Mouse (Mus musculus): Measurements from ENCODE around the gene Nisch. TPM values are rescaled to one million over a fixed set of nuclear protein-coding genes. Genes with fewer than 3 reads are reported as not detected.
A peak's percentile ranks its signal among the peaks of the same experiment; 100 is the strongest.

Nisch gene
- total and polyA plus RNA-seq, 3 experiments, result 46.3 to 180 (median 85.2) TPM

DNA sequence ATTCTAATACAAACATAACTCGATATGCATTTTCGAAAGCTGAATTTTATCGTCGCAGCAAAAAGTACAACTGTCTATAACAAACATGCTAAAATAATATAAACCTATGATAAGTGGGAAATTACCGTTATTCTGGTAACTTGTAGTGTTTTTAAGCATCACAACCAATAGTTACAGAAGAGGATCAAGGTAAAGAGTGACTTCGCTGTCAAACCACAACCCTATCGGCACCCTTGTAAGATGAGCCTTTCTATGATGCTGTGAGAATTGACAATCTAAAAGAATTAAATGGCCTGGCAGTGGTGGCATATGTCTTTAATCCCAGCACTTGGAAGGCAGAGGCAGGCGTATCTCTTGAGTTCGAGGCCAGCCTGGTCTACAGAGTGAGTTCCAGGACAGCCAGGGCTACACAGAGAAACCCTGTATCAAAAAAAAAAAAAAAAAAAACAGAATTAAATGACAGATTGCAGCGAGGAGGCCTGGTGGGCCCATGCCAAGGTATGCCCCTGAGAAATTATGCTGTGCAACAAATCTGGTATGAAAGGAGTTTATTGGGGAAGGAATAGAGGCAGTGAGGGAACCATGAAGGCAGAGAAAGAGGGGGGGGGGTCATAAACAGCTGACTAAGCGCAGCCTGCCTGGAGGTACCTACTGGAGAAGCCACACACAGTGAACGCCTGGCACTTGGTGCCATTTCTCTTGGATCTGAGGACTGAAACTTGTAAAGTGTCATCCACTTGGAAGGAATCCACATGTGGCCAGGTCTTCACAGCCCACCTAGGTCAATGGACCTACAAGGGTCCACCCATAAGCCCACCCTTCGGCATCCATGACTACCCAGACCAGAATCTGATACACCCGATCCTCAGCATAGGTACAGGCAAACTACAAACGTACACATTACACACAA, 87.2 kb downstream of the Nisch start:
- peaks cover 33% of the 10 kb centered on the region for H3K27me3 ChIP-seq (replicated peaks)
- no peak overlapping the region for H3K27ac ChIP-seq (ENCODE audit: insufficient read depth, low read depth)
- in situ Hi-C loops (cut with MboI; ENCODE audit: low pct_ligation_motif_present, low pct_unique_long_range_greater_than_20kb, low sequenced_read_pairs), result no loop called here
- H3K4me3 ChIP-seq (replicated peaks in 1 of 3; ENCODE audit: low read depth in 2 of 3, low read length in 2 of 3, poor library complexity in 1 of 3), result peak overlapping the region; percentile 27 to 73 (median 45)
- peak overlapping the region; percentile 63; the same call in 1 of the 2 replicates for H3K4me2 ChIP-seq (ENCODE audit: insufficient read depth, low read depth, poor library complexity, severe bottlenecking)
- H3K4me1 ChIP-seq (ENCODE audit: control insufficient read depth in 1 of 2, insufficient read depth in 2 of 2), result peaks cover 13 to 24% of the 10 kb centered on the region in 2 experiments
- no peak for DNase-seq (ENCODE audit: extremely low read depth)
- no peak for TF ChIP-seq POLR2A (IDR thresholded peaks at IDR 0.05; ENCODE audit: low read depth, low read length)
- no peak for TF ChIP-seq ETS1 (conservative IDR thresholded peaks at IDR 0.05; ENCODE audit: low read depth, low read length)
- no peak for TF ChIP-seq CHD1 (IDR thresholded peaks at IDR 0.05; ENCODE audit: low read depth, low read length)
- TF ChIP-seq E2F4 (IDR thresholded peaks at IDR 0.05; ENCODE audit: insufficient replicate concordance, low read depth, low read length), result no peak
- peaks cover 11% of the 10 kb centered on the region for H3K79me2 ChIP-seq (replicated peaks; ENCODE audit: control insufficient read depth, extremely low read depth, insufficient read depth, poor library complexity, severe bottlenecking)
- dilution Hi-C loops (cut with MboI; ENCODE audit: extremely low pct_ligation_motif_present, extremely low pct_unique_long_range_greater_than_20kb, low sequenced_read_pairs), result no loop called here
- no peaks in the 10 kb centered on the region for H3K9me3 ChIP-seq (replicated peaks; ENCODE audit: low read length)
- peaks cover 2 to 23% of the 10 kb centered on the region in 2 experiments for H3K36me3 ChIP-seq (replicated peaks in 1 of 2; ENCODE audit: control insufficient read depth in 1 of 2, insufficient read depth in 1 of 2, low read length in 1 of 2)
- no peak overlapping the region for H3K9ac ChIP-seq (ENCODE audit: insufficient read depth, low read depth)

DNA sequence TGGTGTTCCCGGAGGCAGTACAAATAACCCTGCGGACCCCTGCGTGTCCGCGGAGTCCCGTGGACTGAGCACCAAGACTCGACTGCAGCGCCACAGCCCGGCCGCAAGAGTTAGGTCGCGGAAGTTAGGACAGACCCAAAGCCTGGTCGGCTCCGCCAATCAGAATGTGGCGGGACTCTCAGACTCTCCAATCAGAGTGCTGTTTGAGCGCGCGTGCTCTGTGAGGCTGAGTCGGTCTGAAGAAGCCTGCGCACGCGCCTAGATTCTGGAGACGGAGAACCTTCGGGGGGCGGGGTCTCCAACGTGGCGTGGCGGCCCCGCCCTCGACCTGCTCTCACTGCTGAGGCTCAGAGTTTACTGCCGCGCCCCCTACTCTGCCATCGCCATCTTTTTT, 87.9 kb downstream of the Nisch start, which contains the start of gene Smim4:
Gene Smim4, minus strand, starts transcription at position 131 of the 394 bp plus-strand sequence.
- dilution Hi-C loops (cut with MboI; ENCODE audit: extremely low pct_ligation_motif_present, extremely low pct_unique_long_range_greater_than_20kb, low sequenced_read_pairs), result no loop called here
- H3K4me2 ChIP-seq (ENCODE audit: insufficient read depth, low read depth, poor library complexity, severe bottlenecking), result peak within 1 kb of the TSS; percentile 66; the same call in 1 of the 2 replicates
- H3K4me1 ChIP-seq (ENCODE audit: control insufficient read depth in 1 of 2, insufficient read depth in 2 of 2), result peaks cover 13 to 24% of the 10 kb centered on the region in 2 experiments
- peak; percentile 16; the same call in 1 of the 2 replicates for TF ChIP-seq E2F4 (IDR thresholded peaks at IDR 0.05; ENCODE audit: insufficient replicate concordance, low read depth, low read length)
- TF ChIP-seq POLR2A (IDR thresholded peaks at IDR 0.05; ENCODE audit: low read depth, low read length), result peak; percentile 93
- TF ChIP-seq UBTF (IDR thresholded peaks at IDR 0.05; ENCODE audit: low read depth, low read length), result 0 out of 2 replicates have a peak, but pooled peaks have one; percentile 43
- TF ChIP-seq RCOR1 (conservative IDR thresholded peaks at IDR 0.05; ENCODE audit: low read depth, low read length), result no peak
- peak; percentile 54 for TF ChIP-seq ZMIZ1 (IDR thresholded peaks at IDR 0.05; ENCODE audit: low read depth, low read length)
- peak in 1 of 2 experiments; percentile 69; a peak in 2 of 4 replicates for TF ChIP-seq CTCF (conservative IDR thresholded peaks at IDR 0.05 in 1 of 2, IDR thresholded peaks at IDR 0.05 in 1 of 2; ENCODE audit: low read depth in 2 of 2, low read length in 2 of 2)
- TF ChIP-seq POLR2AphosphoS2 (IDR thresholded peaks at IDR 0.05; ENCODE audit: low read depth, low read length), result no peak
- peak; percentile 72; the same call in 1 of the 2 replicates for TF ChIP-seq SIN3A (IDR thresholded peaks at IDR 0.05; ENCODE audit: low read length)
- no peak for TF ChIP-seq SMC3 (IDR thresholded peaks at IDR 0.05; ENCODE audit: low read depth, low read length)
- TF ChIP-seq USF1 (IDR thresholded peaks at IDR 0.05; ENCODE audit: low read depth, low read length), result peak; percentile 63
- no peak for TF ChIP-seq IRF4 (IDR thresholded peaks at IDR 0.05; ENCODE audit: low read depth, low read length)
- TF ChIP-seq ZKSCAN1 (IDR thresholded peaks at IDR 0.05; ENCODE audit: borderline replicate concordance, low read depth, low read length), result no peak
- TF ChIP-seq USF2 (conservative IDR thresholded peaks at IDR 0.05; ENCODE audit: low read depth, low read length), result peak; percentile 41; the same call in 1 of the 2 replicates
- no peak for TF ChIP-seq EP300 (IDR thresholded peaks at IDR 0.05; ENCODE audit: low read length)
- no peak for TF ChIP-seq GABPA (IDR thresholded peaks at IDR 0.05; ENCODE audit: insufficient replicate concordance, low read depth, low read length)
- TF ChIP-seq MAX (IDR thresholded peaks at IDR 0.05; ENCODE audit: low read length), result peak; percentile 64
- TF ChIP-seq BHLHE40 (IDR thresholded peaks at IDR 0.05; ENCODE audit: low read depth, low read length), result no peak
- peak; percentile 3; the same call in 1 of the 2 replicates for TF ChIP-seq MEF2A (IDR thresholded peaks at IDR 0.05; ENCODE audit: borderline replicate concordance, low read depth, low read length)
- TF ChIP-seq MYC (IDR thresholded peaks at IDR 0.05; ENCODE audit: low read depth, low read length), result peak; percentile 54; the same call in 1 of the 2 replicates
- TF ChIP-seq MXI1 (IDR thresholded peaks at IDR 0.05; ENCODE audit: low read depth, low read length), result 0 out of 2 replicates have a peak, but pooled peaks have one; percentile 39
- TF ChIP-seq ELF1 (IDR thresholded peaks at IDR 0.05; ENCODE audit: low read depth, low read length), result peak; percentile 96
- TF ChIP-seq ETS1 (conservative IDR thresholded peaks at IDR 0.05; ENCODE audit: low read depth, low read length), result no peak
- TF ChIP-seq ZNF384 (IDR thresholded peaks at IDR 0.05; ENCODE audit: low read depth, low read length), result no peak
- TF ChIP-seq RAD21 (IDR thresholded peaks at IDR 0.05; ENCODE audit: low read depth, low read length), result no peak; the same call in 1 of the 2 replicates
- no peak for TF ChIP-seq JUND (conservative IDR thresholded peaks at IDR 0.05; ENCODE audit: low read depth, low read length)
- TF ChIP-seq PAX5 (IDR thresholded peaks at IDR 0.05; ENCODE audit: low read length), result no peak
- TF ChIP-seq ZC3H11A (IDR thresholded peaks at IDR 0.05; ENCODE audit: low read depth, low read length), result no peak
- no peak for TF ChIP-seq CHD1 (IDR thresholded peaks at IDR 0.05; ENCODE audit: low read depth, low read length)
- TF ChIP-seq NRF1 (IDR thresholded peaks at IDR 0.05; ENCODE audit: low read depth, low read length), result peak; percentile 100

More for the DNA sequence above, 87.9 kb downstream of the Nisch start, which contains the start of gene Smim4:
- peaks cover 11% of the 10 kb centered on the region for H3K79me2 ChIP-seq (replicated peaks; ENCODE audit: control insufficient read depth, extremely low read depth, insufficient read depth, poor library complexity, severe bottlenecking)
- H3K4me3 ChIP-seq (replicated peaks in 1 of 3; ENCODE audit: low read depth in 2 of 3, low read length in 2 of 3, poor library complexity in 1 of 3), result peak within 1 kb of the TSS; percentile 73 to 94 (median 75)
- in situ Hi-C loops (cut with MboI; ENCODE audit: low pct_ligation_motif_present, low pct_unique_long_range_greater_than_20kb, low sequenced_read_pairs), result no loop called here
- peaks cover 33% of the 10 kb centered on the region for H3K27me3 ChIP-seq (replicated peaks)
- H3K27ac ChIP-seq (ENCODE audit: insufficient read depth, low read depth), result peak within 1 kb of the TSS; percentile 33; the same call in 1 of the 2 replicates
- peak; percentile 99 for DNase-seq (ENCODE audit: extremely low read depth)
- H3K9ac ChIP-seq (ENCODE audit: insufficient read depth, low read depth), result peak within 1 kb of the TSS; percentile 61
- no peaks in the 10 kb centered on the region for H3K9me3 ChIP-seq (replicated peaks; ENCODE audit: low read length)
- peaks cover 2 to 29% of the 10 kb centered on the region in 2 experiments for H3K36me3 ChIP-seq (replicated peaks in 1 of 2; ENCODE audit: control insufficient read depth in 1 of 2, insufficient read depth in 1 of 2, low read length in 1 of 2)
